In genomic region chr9:37053041-37053440, GRCm38 (mm10) we compare ENCODE assay signal across 8 mouse cellular contexts.
DNase-seq lines count a peak whose midpoint lies in the region; ATAC-seq lines count a peak whose summit lies in the region.

No protein-coding gene starts in this region.

- peaks cover 69% of the 10 kb centered on the region for H3K4me1 ChIP-seq in hindbrain, embryonic 10.5 days (replicated peaks)
- peaks cover 36% of the 10 kb centered on the region for H3K4me1 ChIP-seq in hindbrain, embryonic 14.5 days (replicated peaks; ENCODE audit: control insufficient read depth, insufficient read depth, low read length)
- peaks cover 36% of the 10 kb centered on the region for H3K4me1 ChIP-seq in embryonic facial prominence, embryonic 12.5 days
- H3K4me1 ChIP-seq in midbrain, embryonic 13.5 days (replicated peaks), result peaks cover 48% of the 10 kb centered on the region

- H3K9me3 ChIP-seq in hindbrain, embryonic 10.5 days, result no peaks in the 10 kb centered on the region
- H3K9me3 ChIP-seq in hindbrain, embryonic 14.5 days (ENCODE audit: control insufficient read depth, low read length), result no peaks in the 10 kb centered on the region
- no peaks in the 10 kb centered on the region for H3K9me3 ChIP-seq in embryonic facial prominence, embryonic 12.5 days
- no peaks in the 10 kb centered on the region for H3K9me3 ChIP-seq in midbrain, embryonic 13.5 days

- H3K36me3 ChIP-seq in hindbrain, embryonic 10.5 days, result peaks cover 9% of the 10 kb centered on the region; the same call in 1 of the 2 replicates
- H3K36me3 ChIP-seq in hindbrain, embryonic 14.5 days (replicated peaks; ENCODE audit: control insufficient read depth, insufficient read depth), result no peaks in the 10 kb centered on the region
- H3K36me3 ChIP-seq in embryonic facial prominence, embryonic 12.5 days, result no peaks in the 10 kb centered on the region
- no peaks in the 10 kb centered on the region for H3K36me3 ChIP-seq in midbrain, embryonic 13.5 days

- 37% methylated on average over 6 of the region's 6 CpGs for WGBS in hindbrain, embryonic 10.5 days
- 50% methylated on average over 6 of the region's 6 CpGs for WGBS in hindbrain, embryonic 14.5 days
- 25% methylated on average over 6 of the region's 6 CpGs for WGBS in embryonic facial prominence, embryonic 12.5 days
- 40% methylated on average over 6 of the region's 6 CpGs for WGBS in midbrain, embryonic 13.5 days

- no peaks in the 10 kb centered on the region for H3K27me3 ChIP-seq in hindbrain, embryonic 10.5 days (ENCODE audit: insufficient read depth, poor library complexity, severe bottlenecking)
- no peaks in the 10 kb centered on the region for H3K27me3 ChIP-seq in hindbrain, embryonic 14.5 days (ENCODE audit: control insufficient read depth, insufficient read depth, low read length)
- no peaks in the 10 kb centered on the region for H3K27me3 ChIP-seq in embryonic facial prominence, embryonic 12.5 days
- H3K27me3 ChIP-seq in midbrain, embryonic 13.5 days, result 0 out of 2 replicates have a peak, but pooled peaks cover 5% of the 10 kb centered on the region

- H3K4me3 ChIP-seq in hindbrain, embryonic 10.5 days, result no peak overlapping the region
- H3K4me3 ChIP-seq in hindbrain, embryonic 14.5 days (replicated peaks; ENCODE audit: low read length), result no peak overlapping the region
- no peak overlapping the region for H3K4me3 ChIP-seq in embryonic facial prominence, embryonic 12.5 days
- H3K4me3 ChIP-seq in midbrain, embryonic 13.5 days (replicated peaks), result no peak overlapping the region

- no peak overlapping the region for H3K9ac ChIP-seq in hindbrain, embryonic 14.5 days
- H3K9ac ChIP-seq in embryonic facial prominence, embryonic 12.5 days, result no peak overlapping the region
- no peak overlapping the region for H3K9ac ChIP-seq in midbrain, embryonic 13.5 days (replicated peaks)

- H3K4me2 ChIP-seq in hindbrain, embryonic 14.5 days (replicated peaks), result no peak overlapping the region
- H3K4me2 ChIP-seq in embryonic facial prominence, embryonic 12.5 days (replicated peaks), result peak overlapping the region; percentile 2; the same call in 1 of the 2 replicates
- no peak overlapping the region for H3K4me2 ChIP-seq in midbrain, embryonic 13.5 days (replicated peaks)

- H3K27ac ChIP-seq in hindbrain, embryonic 10.5 days, result peak overlapping the region; percentile 91
- no peak overlapping the region; the same call in 1 of the 2 replicates for H3K27ac ChIP-seq in hindbrain, embryonic 14.5 days
- peak overlapping the region; percentile 87 for H3K27ac ChIP-seq in embryonic facial prominence, embryonic 12.5 days
- 0 out of 2 replicates have a peak overlapping the region, but pooled peaks have one; percentile 82 for H3K27ac ChIP-seq in midbrain, embryonic 13.5 days

- ATAC-seq in hindbrain, embryonic 14.5 days (ENCODE audit: low FRiP score), result no peak
- no peak for ATAC-seq in embryonic facial prominence, embryonic 12.5 days (ENCODE audit: insufficient number of reproducible peaks, insufficient read depth, low FRiP score, low TSS enrichment)
- no peak for ATAC-seq in midbrain, embryonic 13.5 days
- ATAC-seq in monocyte, adult 5-6 weeks (replicated peaks; ENCODE audit: insufficient number of reproducible peaks, low FRiP score, low TSS enrichment, poor library complexity, severe bottlenecking), result no peak

- DNase-seq in hindbrain, embryonic 10.5 days (ENCODE audit: low spot score), result peak; percentile 28
- no peak for DNase-seq in hindbrain, embryonic 14.5 days (ENCODE audit: low spot score)
- peak; percentile 42 for DNase-seq in heart, postnatal 4 days
- DNase-seq in cerebellum, adult 9-10 months, result no peak
- no peak for DNase-seq in frontal cortex, postnatal 25 days (ENCODE audit: low spot score in 2 of 2)

Comparison
In these comparisons a context has a peak if more than half of its experiments do, and no peak if none do; other contexts are left out.
1. DNase-seq: peak in hindbrain, embryonic 10.5 days (single experiment) and heart, postnatal 4 days (single experiment); none in hindbrain, embryonic 14.5 days (single experiment), cerebellum, adult 9-10 months (single experiment) and frontal cortex, postnatal 25 days (0 of 2).